Mouse (Mus musculus) spleen, adult 2 months (tissue): ENCODE data around the gene Kcnq5.

Experiments
- CTCF ChIP-seq: fragments of 200-500 bp; IDR thresholded peaks from 2 replicates; pipeline ENCODE4 v1.5.1; 2011; ENCODE audit warnings: mild to moderate bottlenecking, inconsistent platforms; ENCODE audit not compliant: insufficient read depth, insufficient read length, insufficient replicate concordance; ENCODE audit errors: extremely low read depth
- POLR2A ChIP-seq: fragments of 200-500 bp; IDR thresholded peaks from 2 replicates; pipeline ENCODE4 v1.6.1; 2011; ENCODE audit warnings: low read depth, low read length, inconsistent platforms

DNA sequence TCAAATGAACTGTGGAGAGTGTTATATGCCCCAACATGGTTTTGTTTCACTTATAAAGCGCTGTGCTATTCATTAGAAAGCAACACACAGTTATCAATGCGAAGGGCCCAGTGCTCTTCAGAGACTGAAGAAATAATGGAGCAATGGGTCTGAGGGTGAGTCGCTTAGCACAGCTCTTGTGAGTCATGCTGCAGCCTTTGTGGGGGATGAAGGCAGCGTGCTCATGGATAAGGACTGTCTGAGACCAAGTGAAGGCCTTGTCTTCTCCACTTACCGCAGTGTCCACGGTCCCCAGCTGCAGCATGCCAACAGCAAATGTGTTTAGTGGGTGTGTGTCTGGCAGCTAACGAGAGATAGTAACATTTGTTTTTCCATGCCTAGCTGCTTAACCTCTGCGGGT is 503.2 kb downstream of the Kcnq5 start:
- TF ChIP-seq CTCF (no peak), POLR2A (no peak)
